Mouse (Mus musculus) intestine, embryonic 15.5 days (tissue): ENCODE measurements around the gene Bckdhb. TPM values are rescaled to one million over a fixed set of nuclear protein-coding genes. Genes with fewer than 3 reads are reported as not detected.
"Not testable (repeated sequence)": the region's sequence is repeated elsewhere in the genome, so short reads cannot be mapped to it uniquely, and the experiment has no call there.

Experiments used
- ATAC-seq: fragments of 200-750 bp; cut with Nextera tagmentation; 2 replicates; pipeline ENCODE4 v1.8.0; 2017; ENCODE audit warnings: moderate TSS enrichment, moderate library complexity
- H3K27ac ChIP-seq: fragments of 300-500 bp; sonication (generic); 2 replicates; pipeline ENCODE4 v1.5.1; 2015; ENCODE audit warnings: mild to moderate bottlenecking, inconsistent platforms
- H3K27me3 ChIP-seq: fragments of 300-500 bp; sonication (generic); replicated peaks from 2 replicates; pipeline ENCODE4 v1.6.1; 2015; ENCODE audit warnings: inconsistent platforms
- H3K36me3 ChIP-seq: fragments of 300-500 bp; sonication (generic); 2 replicates; pipeline ENCODE4 v1.6.1; 2015; ENCODE audit warnings: inconsistent platforms
- H3K4me1 ChIP-seq: fragments of 300-500 bp; sonication (generic); replicated peaks from 2 replicates; pipeline ENCODE4 v1.6.1; 2015; ENCODE audit warnings: inconsistent platforms
- H3K4me2 ChIP-seq: fragments of 300-500 bp; sonication (generic); replicated peaks from 2 replicates; pipeline ENCODE4 v1.6.1; 2015; ENCODE audit warnings: mild to moderate bottlenecking, inconsistent platforms
- H3K4me3 ChIP-seq: fragments of 300-500 bp; sonication (generic); replicated peaks from 2 replicates; pipeline ENCODE4 v1.5.1; 2015; ENCODE audit warnings: inconsistent platforms
- H3K9ac ChIP-seq: fragments of 300-500 bp; sonication (generic); 2 replicates; pipeline ENCODE4 v1.6.1; 2015; ENCODE audit warnings: inconsistent platforms
- H3K9me3 ChIP-seq: fragments of 300-500 bp; sonication (generic); 2 replicates; pipeline ENCODE4 v1.6.1; 2016; ENCODE audit warnings: inconsistent platforms
- WGBS: fragments of 180-500 bp; shearing (Covaris S2); methylation state at CpG from one replicate; pipeline ENCODE4 v1.1.7; 2015; 5-methylcytosine and 5-hydroxymethylcytosine counted together
- polyA plus RNA-seq: library from polyadenylated mRNA; unstranded; fragments of >200 nt; fragmentation: Nextera tagmentation; extraction: Ambion mirVana; gene quantifications from 2 replicates; pipeline ENCODE4 v1.2.1, GENCODE M21; 2015

Bckdhb gene
- polyA plus RNA-seq, 1 experiment from 2014 or later = 39.5 TPM

DNA sequence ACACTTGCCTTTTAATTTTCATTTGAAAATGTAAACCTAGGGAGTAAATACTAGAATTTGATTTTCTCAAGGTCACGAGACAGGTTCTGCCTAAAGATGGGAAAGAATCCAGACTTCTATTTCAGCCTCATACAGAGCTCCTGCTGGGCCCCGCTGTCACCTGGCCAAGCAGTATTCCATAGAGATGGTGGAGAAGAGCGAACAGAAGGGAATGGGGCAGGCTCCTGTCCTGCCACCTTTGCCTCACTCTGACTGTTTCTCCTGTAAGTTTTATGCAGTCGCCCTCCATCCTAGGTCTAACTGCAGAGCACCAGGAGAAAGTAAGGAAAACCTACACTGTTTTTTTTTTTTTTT lies 720 bp downstream of the Bckdhb start:
- Histone ChIP-seq H3K36me3 (no peaks in the 10 kb centered on the region), H3K27me3 (no peaks in the 10 kb centered on the region), H3K4me2 (peak overlapping the region; percentile 84), H3K9ac (no peak overlapping the region), H3K4me1 (no peaks in the 10 kb centered on the region; the same call in 1 of the 2 replicates), H3K9me3 (no peaks in the 10 kb centered on the region), H3K27ac (no peak overlapping the region), H3K4me3 (peak overlapping the region; percentile 73)
- no peak for ATAC-seq
- WGBS = 52% methylated on average over 4 of the region's 4 CpGs

DNA sequence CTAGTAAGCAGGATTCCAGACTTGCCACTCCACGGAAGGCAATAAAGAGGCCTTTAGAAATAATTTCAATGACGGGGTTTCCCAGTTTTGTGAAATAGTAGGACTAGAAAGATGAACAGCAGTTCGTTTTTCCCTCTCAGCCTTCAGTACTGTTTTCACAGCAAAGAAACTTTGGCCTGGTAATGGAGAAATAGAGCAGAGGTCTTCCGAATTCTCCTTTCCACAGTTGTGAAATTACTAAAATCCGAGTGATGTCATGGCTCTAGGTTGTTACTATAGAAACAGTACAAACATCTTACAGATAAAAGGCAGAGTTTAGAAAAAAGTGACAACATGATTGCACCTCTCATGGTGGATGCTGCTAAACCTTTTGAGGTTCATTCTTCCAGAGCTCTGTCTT lies 1.4 kb downstream of the Bckdhb start:
- ATAC-seq = no peak
- H3K27ac ChIP-seq = no peak overlapping the region
- H3K4me1 ChIP-seq = no peaks in the 10 kb centered on the region; the same call in 1 of the 2 replicates
- H3K4me3 ChIP-seq = no peak overlapping the region
- H3K27me3 ChIP-seq = no peaks in the 10 kb centered on the region
- no peak overlapping the region for H3K9ac ChIP-seq
- 74% methylated on average over 5 of the region's 5 CpGs for WGBS
- no peaks in the 10 kb centered on the region for H3K36me3 ChIP-seq
- no peak overlapping the region for H3K4me2 ChIP-seq
- H3K9me3 ChIP-seq = no peaks in the 10 kb centered on the region

DNA sequence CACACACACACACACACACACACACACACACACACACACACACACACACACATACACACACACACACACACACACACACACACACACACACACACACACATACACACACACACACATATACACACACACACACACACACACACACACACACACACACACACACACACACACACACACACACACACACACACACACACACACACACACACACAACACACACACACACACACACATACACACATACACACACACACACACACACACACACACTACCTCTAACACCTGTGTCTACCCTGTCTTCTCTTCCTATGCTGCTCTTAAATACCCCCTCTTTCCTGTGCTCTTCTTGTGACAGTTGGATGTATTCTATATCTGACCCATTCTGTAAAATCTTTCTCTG lies 14.6 kb downstream of the Bckdhb start:
- H3K27ac ChIP-seq, H3K9me3 ChIP-seq, H3K4me1 ChIP-seq, H3K4me3 ChIP-seq, H3K36me3 ChIP-seq, ATAC-seq, H3K27me3 ChIP-seq, H3K4me2 ChIP-seq, H3K9ac ChIP-seq: not testable (repeated sequence)

DNA sequence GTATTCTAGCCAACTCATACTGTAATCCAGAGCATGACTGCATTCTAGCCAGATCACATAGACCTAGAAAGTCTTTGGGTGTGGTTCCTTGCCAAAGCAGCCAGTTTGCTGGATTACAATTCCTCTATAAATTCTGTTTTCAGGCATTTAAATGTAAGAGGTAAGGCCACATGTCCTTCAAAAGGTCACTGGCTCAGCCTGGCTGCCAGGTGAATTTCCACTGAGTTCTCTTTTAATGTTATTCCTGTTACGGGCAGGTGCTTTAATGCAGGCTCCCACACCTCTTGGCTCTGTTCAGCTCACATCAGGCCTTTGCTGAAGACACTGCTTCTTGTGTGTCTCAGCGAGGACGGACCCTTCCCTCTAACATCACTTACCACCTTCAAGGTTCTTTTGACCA lies 15.1 kb downstream of the Bckdhb start:
- WGBS = 90% methylated on average over 3 of the region's 3 CpGs
- Histone ChIP-seq H3K4me3 (no peak overlapping the region), H3K9me3 (no peaks in the 10 kb centered on the region), H3K4me1 (no peaks in the 10 kb centered on the region), H3K9ac (no peak overlapping the region), H3K27ac (no peak overlapping the region), H3K36me3 (no peaks in the 10 kb centered on the region), H3K27me3 (no peaks in the 10 kb centered on the region), H3K4me2 (no peak overlapping the region)
- no peak for ATAC-seq

DNA sequence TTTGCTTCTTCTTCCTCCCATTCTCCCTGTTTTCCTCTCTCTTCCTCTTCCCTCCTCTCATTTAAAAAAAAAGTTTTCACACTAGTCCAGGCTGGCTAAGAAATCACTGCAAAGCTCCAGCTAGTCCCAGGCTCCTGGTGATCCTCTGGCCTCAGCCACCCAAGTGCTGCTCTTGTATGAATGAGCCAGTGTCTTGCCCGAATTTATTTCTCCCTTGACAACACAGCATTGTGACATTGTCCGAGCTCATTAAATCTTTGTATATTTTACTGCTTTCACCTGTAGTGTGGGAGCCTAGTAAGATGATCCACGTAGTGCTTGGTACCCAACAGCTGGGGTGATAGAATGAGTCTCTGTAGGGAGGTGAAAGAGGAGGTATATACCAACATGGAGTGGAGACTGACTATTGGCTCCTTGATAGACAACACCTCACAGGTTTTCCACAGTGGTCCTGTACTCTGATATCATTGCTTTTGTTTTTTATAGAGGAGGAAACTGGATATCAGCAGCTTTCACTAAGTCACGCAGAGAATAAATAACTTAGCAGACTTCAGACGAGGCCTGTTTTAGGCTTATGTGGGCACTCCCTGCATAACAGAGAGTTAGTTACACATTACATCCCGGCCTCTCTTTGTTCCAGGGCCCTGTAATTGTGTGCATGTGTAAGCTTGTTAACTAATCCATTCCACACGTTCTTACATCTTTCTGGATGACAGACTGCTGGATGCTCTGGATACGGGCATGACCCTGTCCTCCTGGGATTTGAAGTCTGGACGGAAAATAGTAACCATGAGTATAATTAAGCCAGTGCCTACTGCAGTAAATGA lies 15.8 kb downstream of the Bckdhb start:
- WGBS = 83% methylated on average over 9 of the region's 9 CpGs

DNA sequence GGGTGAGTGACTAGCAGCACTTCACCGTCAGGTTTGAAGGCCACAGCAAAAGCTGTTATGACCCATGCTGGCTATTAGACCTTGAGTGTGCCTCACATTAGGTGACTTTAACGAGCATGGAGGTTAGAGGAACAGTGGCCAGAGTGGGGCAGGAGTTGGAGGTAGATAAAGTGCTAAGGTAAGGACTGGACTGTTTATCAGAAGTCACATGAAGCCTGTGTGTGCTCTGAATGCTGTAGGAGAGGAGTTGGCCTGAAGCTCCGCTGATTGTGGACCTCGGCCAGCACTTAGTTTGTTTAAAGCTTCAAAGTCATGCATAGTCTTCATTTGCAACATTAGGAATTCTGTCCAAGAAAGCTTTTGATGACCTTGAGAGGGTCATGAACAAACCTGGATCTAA lies 26.4 kb downstream of the Bckdhb start:
- H3K9me3 ChIP-seq = no peaks in the 10 kb centered on the region
- no peak overlapping the region for H3K4me3 ChIP-seq
- no peak overlapping the region for H3K27ac ChIP-seq
- no peak overlapping the region for H3K4me2 ChIP-seq
- no peaks in the 10 kb centered on the region for H3K36me3 ChIP-seq
- H3K27me3 ChIP-seq = no peaks in the 10 kb centered on the region
- no peak overlapping the region for H3K9ac ChIP-seq
- no peak for ATAC-seq
- WGBS = 71% methylated on average over 4 of the region's 4 CpGs
- H3K4me1 ChIP-seq = no peaks in the 10 kb centered on the region

More for the DNA sequence above, 15.8 kb downstream of the Bckdhb start:
- Histone ChIP-seq H3K4me1 (no peaks in the 10 kb centered on the region), H3K36me3 (no peaks in the 10 kb centered on the region), H3K27ac (no peak overlapping the region), H3K4me2 (no peak overlapping the region), H3K9me3 (no peaks in the 10 kb centered on the region), H3K9ac (no peak overlapping the region), H3K27me3 (no peaks in the 10 kb centered on the region), H3K4me3 (no peak overlapping the region)
- ATAC-seq = no peak

DNA sequence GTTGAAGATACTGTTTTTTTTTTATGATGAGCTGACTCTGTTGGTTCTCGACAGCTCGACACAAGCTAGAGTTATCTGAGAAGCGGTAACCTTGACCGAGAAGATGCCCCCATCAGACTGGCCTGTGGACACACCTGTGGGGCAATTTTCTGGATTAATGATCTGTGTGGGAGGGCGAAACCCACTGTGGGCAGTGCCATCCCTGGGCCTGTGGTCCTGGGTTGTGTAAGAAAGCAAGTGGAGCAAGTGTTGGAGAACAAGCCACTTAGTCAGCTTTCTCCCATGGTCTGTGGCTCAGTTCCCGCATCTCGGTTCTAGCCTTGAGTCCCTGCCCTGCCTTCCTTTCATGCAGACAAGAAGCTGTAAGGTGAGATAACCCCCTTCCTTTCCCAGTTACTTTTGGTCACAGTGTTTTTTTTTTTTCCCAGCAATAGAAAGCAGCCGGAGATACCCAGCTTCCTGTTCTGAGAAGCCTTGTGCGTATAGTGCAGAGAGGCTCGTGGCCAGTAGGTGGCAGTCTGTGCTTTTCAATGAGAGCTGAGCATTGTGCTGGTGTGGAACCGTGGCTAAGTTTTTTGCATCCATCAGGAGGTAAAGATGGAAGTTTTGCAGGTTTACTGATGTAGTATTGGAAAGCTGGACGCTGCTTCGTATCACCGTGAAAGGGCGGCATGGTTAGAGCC lies 31.8 kb downstream of the Bckdhb start:
- H3K9ac ChIP-seq = no peak overlapping the region
- no peak overlapping the region for H3K27ac ChIP-seq
- H3K4me3 ChIP-seq = no peak overlapping the region
- 48% methylated on average over 15 of the region's 15 CpGs for WGBS
- H3K27me3 ChIP-seq = no peaks in the 10 kb centered on the region
- H3K9me3 ChIP-seq = no peaks in the 10 kb centered on the region
- no peaks in the 10 kb centered on the region for H3K4me1 ChIP-seq
- peak; percentile 82 for ATAC-seq
- H3K36me3 ChIP-seq = no peaks in the 10 kb centered on the region
- H3K4me2 ChIP-seq = no peak overlapping the region

DNA sequence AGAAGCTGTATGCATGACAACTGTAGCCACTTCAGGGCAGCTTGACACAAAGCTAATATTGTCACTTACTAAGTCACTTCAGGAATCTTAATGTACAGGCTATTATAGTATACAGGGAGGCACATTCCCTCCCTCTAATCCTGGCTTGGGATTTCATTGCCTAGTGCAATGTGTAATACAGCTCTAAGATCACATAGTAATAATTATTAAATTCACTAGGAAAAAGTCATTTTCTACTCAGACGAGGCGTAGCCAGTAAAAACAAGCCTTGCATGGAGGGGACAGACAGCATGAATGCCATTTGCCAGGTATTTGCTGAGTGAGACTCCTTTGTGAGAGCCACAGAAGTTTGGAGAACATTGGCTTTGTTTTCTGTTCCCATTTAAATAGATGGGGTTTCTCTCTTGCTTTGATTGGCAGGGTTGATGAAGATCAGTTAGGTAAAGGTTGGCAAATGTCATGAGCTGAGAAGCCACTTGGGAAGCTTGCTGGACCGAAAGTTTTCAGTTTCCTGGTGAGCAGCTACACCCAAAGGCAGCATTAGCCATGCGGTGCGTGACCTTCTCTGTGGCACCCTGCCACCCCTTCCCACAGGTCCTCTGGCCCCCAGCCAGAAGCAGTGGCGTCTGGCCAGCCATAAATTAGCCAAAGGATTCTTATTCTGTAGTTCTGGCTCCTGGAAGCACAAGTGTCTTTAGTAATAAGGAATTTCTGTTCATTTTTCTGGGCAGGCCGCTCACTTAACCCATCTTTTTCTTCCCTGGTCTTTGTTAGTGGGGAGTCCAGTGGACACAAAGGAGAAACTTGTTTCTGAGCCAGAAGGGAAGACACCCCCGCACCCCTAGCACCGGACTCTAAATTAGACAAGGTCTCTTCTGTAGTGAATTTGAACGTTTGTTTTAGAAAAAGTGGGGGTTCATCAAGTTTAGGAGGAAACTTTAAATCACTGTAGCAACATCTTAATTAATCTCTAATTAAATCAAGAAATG lies 37.4 kb downstream of the Bckdhb start:
- ATAC-seq = no peak

DNA sequence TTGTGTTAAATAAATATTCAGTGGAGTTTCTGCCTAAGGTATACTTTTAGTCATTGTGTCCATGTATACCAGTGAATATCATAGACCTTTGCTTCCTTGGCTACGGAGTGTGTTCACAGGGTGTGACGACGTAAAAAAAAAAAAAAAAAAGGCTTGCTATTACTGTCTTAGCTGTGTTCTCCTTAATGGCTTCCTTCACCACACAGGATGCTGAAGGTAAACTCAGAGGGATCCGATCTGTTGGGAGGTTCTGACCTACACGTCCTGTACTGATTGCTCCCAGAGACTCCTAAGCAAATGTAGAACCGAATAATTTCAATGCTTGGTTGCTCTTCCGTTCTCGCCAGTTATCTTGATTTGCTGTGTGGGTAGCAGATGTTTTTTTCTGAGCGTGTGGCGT lies 38.4 kb downstream of the Bckdhb start:
- H3K4me1 ChIP-seq = no peaks in the 10 kb centered on the region
- WGBS = 88% methylated on average over 10 of the region's 10 CpGs
- no peak overlapping the region for H3K4me3 ChIP-seq
- no peak for ATAC-seq
- H3K27ac ChIP-seq = no peak overlapping the region
- no peak overlapping the region for H3K9ac ChIP-seq
- H3K9me3 ChIP-seq = no peaks in the 10 kb centered on the region
- H3K27me3 ChIP-seq = no peaks in the 10 kb centered on the region
- H3K4me2 ChIP-seq = no peak overlapping the region
- no peaks in the 10 kb centered on the region for H3K36me3 ChIP-seq

More for the DNA sequence above, 37.4 kb downstream of the Bckdhb start:
- Histone ChIP-seq H3K9ac (no peak overlapping the region), H3K4me3 (no peak overlapping the region), H3K27ac (no peak overlapping the region), H3K27me3 (no peaks in the 10 kb centered on the region), H3K4me1 (no peaks in the 10 kb centered on the region), H3K36me3 (no peaks in the 10 kb centered on the region), H3K9me3 (no peaks in the 10 kb centered on the region), H3K4me2 (no peak overlapping the region)
- 72% methylated on average over 10 of the region's 10 CpGs for WGBS

DNA sequence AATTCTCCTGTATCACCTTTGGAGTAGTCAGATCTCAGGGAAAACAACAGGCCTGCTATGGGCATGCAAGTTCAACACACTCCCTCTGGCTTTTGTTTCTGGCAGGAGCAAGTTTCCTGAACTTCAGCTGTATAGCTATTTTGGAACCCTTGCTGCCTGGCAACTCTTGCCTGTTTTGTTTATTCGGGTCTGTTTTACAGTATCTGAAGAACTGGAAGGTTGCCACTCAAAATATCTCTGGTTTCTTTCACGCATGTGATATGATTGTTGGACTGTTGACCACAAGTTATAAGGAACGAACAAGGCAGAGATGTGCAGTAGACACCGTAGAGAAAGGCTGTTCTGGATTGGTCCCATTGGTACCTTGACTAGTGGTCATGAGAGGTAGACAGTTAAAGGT lies 39.4 kb downstream of the Bckdhb start:
- H3K4me3 ChIP-seq = no peak overlapping the region
- H3K27ac ChIP-seq = no peak overlapping the region
- H3K4me2 ChIP-seq = no peak overlapping the region
- no peak for ATAC-seq
- no peaks in the 10 kb centered on the region for H3K27me3 ChIP-seq
- H3K36me3 ChIP-seq = no peaks in the 10 kb centered on the region
- H3K4me1 ChIP-seq = no peaks in the 10 kb centered on the region
- no peaks in the 10 kb centered on the region for H3K9me3 ChIP-seq
- WGBS = 87% methylated on average over 4 of the region's 4 CpGs
- no peak overlapping the region for H3K9ac ChIP-seq

DNA sequence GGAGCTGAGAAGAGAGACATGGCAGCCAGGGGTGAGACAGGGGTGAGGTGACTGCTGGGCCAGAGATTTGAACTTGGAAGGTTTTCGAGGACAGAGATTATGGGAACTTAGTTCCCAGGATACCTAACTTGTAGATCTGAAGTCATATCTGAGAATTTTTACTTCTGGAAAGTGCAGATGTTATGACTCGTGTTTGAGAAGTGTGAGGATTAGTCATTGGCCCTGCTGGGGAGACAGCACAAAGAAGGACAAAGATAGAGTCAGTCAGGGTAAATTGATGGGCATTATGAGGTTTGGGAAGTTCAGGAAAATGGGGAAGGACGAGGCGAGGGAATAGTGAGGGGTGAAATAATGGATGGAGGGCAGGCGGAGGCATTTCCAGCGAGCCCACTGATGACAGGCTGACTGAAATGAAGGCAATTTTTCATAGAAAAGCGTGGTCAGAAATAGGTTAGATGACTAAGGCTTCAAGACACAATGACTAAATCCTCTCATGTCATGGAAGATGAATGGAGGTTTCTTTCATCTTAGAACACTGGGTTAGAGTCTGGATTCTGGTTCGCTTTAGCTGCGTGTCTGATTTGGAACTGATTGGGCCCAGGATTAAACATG lies 42.6 kb downstream of the Bckdhb start:
- ATAC-seq = no peak
- no peak overlapping the region for H3K27ac ChIP-seq
- no peaks in the 10 kb centered on the region for H3K4me1 ChIP-seq
- H3K27me3 ChIP-seq = no peaks in the 10 kb centered on the region
- no peaks in the 10 kb centered on the region for H3K36me3 ChIP-seq
- 92% methylated on average over 9 of the region's 9 CpGs for WGBS
- no peak overlapping the region for H3K4me2 ChIP-seq
- no peak overlapping the region for H3K4me3 ChIP-seq
- no peaks in the 10 kb centered on the region for H3K9me3 ChIP-seq
- H3K9ac ChIP-seq = no peak overlapping the region

DNA sequence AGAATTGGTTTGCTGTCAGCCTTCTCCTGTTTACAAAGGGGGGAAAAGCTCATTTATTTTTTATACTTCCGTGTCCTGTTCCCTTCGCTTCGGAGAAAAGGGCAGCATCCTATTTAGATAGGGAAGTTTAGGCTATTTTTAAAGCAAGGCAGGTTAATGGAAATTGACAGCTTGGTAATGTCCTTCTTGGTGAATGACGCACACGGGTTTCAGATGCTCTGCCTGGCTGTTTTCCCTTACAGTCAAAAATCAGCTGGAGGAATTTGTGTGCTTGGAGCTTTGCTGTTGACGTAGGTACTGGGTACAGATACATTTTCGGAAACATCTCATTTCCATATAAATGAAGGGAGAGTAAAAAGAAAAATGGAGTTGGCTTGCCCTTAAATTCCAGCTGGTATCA lies 44.4 kb downstream of the Bckdhb start:
- no peaks in the 10 kb centered on the region for H3K4me1 ChIP-seq
- no peaks in the 10 kb centered on the region for H3K36me3 ChIP-seq
- ATAC-seq = no peak
- no peaks in the 10 kb centered on the region for H3K9me3 ChIP-seq
- H3K27ac ChIP-seq = no peak overlapping the region
- H3K27me3 ChIP-seq = no peaks in the 10 kb centered on the region
- H3K4me2 ChIP-seq = no peak overlapping the region
- no peak overlapping the region for H3K9ac ChIP-seq
- WGBS = 82% methylated on average over 7 of the region's 7 CpGs
- no peak overlapping the region for H3K4me3 ChIP-seq
